Mouse (Mus musculus) testis, adult 2 months (tissue): Measurements from ENCODE around the gene Olfr1393. TPM values are rescaled to one million over a fixed set of nuclear protein-coding genes. Genes with fewer than 3 reads are reported as not detected.
"Not testable (repeated sequence)": the region's sequence is repeated elsewhere in the genome, so short reads cannot be mapped to it uniquely, and the experiment has no call there.

Experiments used
- H3K27ac ChIP-seq: fragments of 200-500 bp; 2 replicates; pipeline ENCODE4 v1.5.1; 2012; ENCODE audit warnings: low read depth, low read length; ENCODE audit not compliant: control insufficient read depth, insufficient read depth
- H3K27me3 ChIP-seq: fragments of 200-500 bp; 2 replicates; pipeline ENCODE4 v1.6.1; 2012; ENCODE audit warnings: mild to moderate bottlenecking, low read length, moderate library complexity; ENCODE audit not compliant: control insufficient read depth, insufficient read depth
- H3K36me3 ChIP-seq: fragments of 200-500 bp; 2 replicates; pipeline ENCODE4 v1.6.1; 2012; ENCODE audit warnings: mild to moderate bottlenecking, low read length; ENCODE audit not compliant: control insufficient read depth, insufficient read depth
- H3K4me1 ChIP-seq: fragments of 200-500 bp; 2 replicates; pipeline ENCODE4 v1.6.1; 2012; ENCODE audit warnings: low read length; ENCODE audit not compliant: control insufficient read depth, insufficient read depth
- H3K4me3 ChIP-seq: fragments of 200-500 bp; 2 replicates; pipeline ENCODE4 v1.5.1; 2012; ENCODE audit warnings: low read depth, mild to moderate bottlenecking, low read length, moderate library complexity, mixed read lengths; ENCODE audit not compliant: control insufficient read depth
- CTCF ChIP-seq: fragments of 200-500 bp; IDR thresholded peaks from 2 replicates; pipeline ENCODE4 v1.5.1; 2012; ENCODE audit warnings: low read depth, mild to moderate bottlenecking, inconsistent platforms, low read length, moderate library complexity; ENCODE audit not compliant: control insufficient read depth, insufficient read depth, insufficient replicate concordance
- POLR2A ChIP-seq: fragments of 200-500 bp; IDR thresholded peaks from 2 replicates; pipeline ENCODE4 v1.6.1; 2012; ENCODE audit warnings: low read depth, mild to moderate bottlenecking, inconsistent platforms, low read length, moderate library complexity; ENCODE audit not compliant: control insufficient read depth
- polyA plus RNA-seq: library from polyadenylated mRNA; depleted of rRNA; stranded (reverse); fragments of >200 nt; gene quantifications from 2 replicates; pipeline ENCODE4 v1.2.3, GENCODE M21; 2012

Gene Olfr1393
- polyA plus RNA-seq, 1 experiment, result 4.7 TPM

- Histone ChIP-seq H3K4me3 (no peak overlapping the region), H3K36me3 (no peaks in the 10 kb centered on the region), H3K27me3 (no peaks in the 10 kb centered on the region), H3K27ac (no peak overlapping the region), H3K4me1 (peaks cover 2% of the 10 kb centered on the region; the same call in 1 of the 2 replicates)
- no peak for TF ChIP-seq POLR2A
- TF ChIP-seq CTCF, result no peak
These were observed 7.7 kb upstream of the Olfr1393 start for GRCm38 (mm10) chr11:49270368-49270767.

GRCm38 (mm10) chr11:49271334-49271733 lies 6.8 kb upstream of the Olfr1393 start:
- TF ChIP-seq POLR2A (no peak), CTCF (no peak)
- no peaks in the 10 kb centered on the region for H3K36me3 ChIP-seq
- no peaks in the 10 kb centered on the region for H3K27me3 ChIP-seq
- H3K27ac ChIP-seq, result no peak overlapping the region
- H3K4me1 ChIP-seq, result 0 out of 2 replicates have a peak, but pooled peaks cover 2% of the 10 kb centered on the region
- no peak overlapping the region for H3K4me3 ChIP-seq

- Histone ChIP-seq H3K4me1 (no peaks in the 10 kb centered on the region), H3K36me3 (no peaks in the 10 kb centered on the region), H3K4me3 (no peak overlapping the region), H3K27ac (no peak overlapping the region), H3K27me3 (no peaks in the 10 kb centered on the region)
- TF ChIP-seq POLR2A, result no peak
These were observed 4.1 kb upstream of the Olfr1393 start for GRCm38 (mm10) chr11:49273834-49274519.

- not testable (repeated sequence) for H3K36me3 ChIP-seq, H3K27me3 ChIP-seq, H3K4me1 ChIP-seq, H3K27ac ChIP-seq, H3K4me3 ChIP-seq
These were observed 6.9 kb downstream of the Olfr1393 start, which contains the start of gene Olfr1392 for GRCm38 (mm10) chr11:49284982-49285381. Olfr1392 (plus strand) TSS chr11:49285282.

GRCm38 (mm10) chr11:49287251-49287650 lies 9.1 kb downstream of the Olfr1393 start:
- H3K4me3 ChIP-seq, result no peak overlapping the region
- no peaks in the 10 kb centered on the region for H3K27me3 ChIP-seq
- no peaks in the 10 kb centered on the region for H3K4me1 ChIP-seq
- TF ChIP-seq POLR2A (no peak), CTCF (no peak)
- no peak overlapping the region for H3K27ac ChIP-seq
- H3K36me3 ChIP-seq, result no peaks in the 10 kb centered on the region

GRCm38 (mm10) chr11:49292777-49293176 lies 14.7 kb downstream of the Olfr1393 start:
- TF ChIP-seq CTCF (no peak), POLR2A (no peak)
- Histone ChIP-seq H3K27me3 (no peaks in the 10 kb centered on the region), H3K27ac (no peak overlapping the region), H3K4me3 (no peak overlapping the region), H3K36me3 (no peaks in the 10 kb centered on the region), H3K4me1 (no peaks in the 10 kb centered on the region)

- Histone ChIP-seq H3K4me1 (no peaks in the 10 kb centered on the region), H3K27ac (no peak within 1 kb of the TSS), H3K36me3 (no peaks in the 10 kb centered on the region), H3K27me3 (no peaks in the 10 kb centered on the region), H3K4me3 (no peak within 1 kb of the TSS)
- TF ChIP-seq POLR2A (no peak), CTCF (no peak)
These were observed 26.3 kb downstream of the Olfr1393 start, which contains the start of gene Olfr10 for GRCm38 (mm10) chr11:49304441-49304840. Olfr10 (plus strand) TSS chr11:49304741.

- H3K27ac ChIP-seq, H3K4me3 ChIP-seq, H3K4me1 ChIP-seq, H3K36me3 ChIP-seq, H3K27me3 ChIP-seq: not testable (repeated sequence)
These were observed 30.4 kb downstream of the Olfr1393 start for GRCm38 (mm10) chr11:49308547-49308946.
